Mouse (Mus musculus) lung, embryonic 15.5 days (tissue): ENCODE data around the gene Nup153. TPM values are rescaled to one million over a fixed set of nuclear protein-coding genes. Genes with fewer than 3 reads are reported as not detected.

Source experiments
- ATAC-seq: fragments of 200-750 bp; cut with Nextera tagmentation; 2 replicates; pipeline ENCODE4 v1.8.0; 2017; ENCODE audit warnings: moderate number of reproducible peaks, borderline replicate concordance; ENCODE audit not compliant: low FRiP score, low TSS enrichment; ENCODE audit errors: extremely low read depth
- H3K27ac ChIP-seq: fragments of 300-500 bp; sonication (generic); 2 replicates; pipeline ENCODE4 v1.5.1; 2015; ENCODE audit warnings: moderate library complexity, mild to moderate bottlenecking, inconsistent platforms
- H3K27me3 ChIP-seq: fragments of 300-500 bp; sonication (generic); 2 replicates; pipeline ENCODE4 v1.6.1; 2015; ENCODE audit warnings: inconsistent platforms
- H3K36me3 ChIP-seq: fragments of 300-500 bp; sonication (generic); 2 replicates; pipeline ENCODE4 v1.6.1; 2015; ENCODE audit warnings: inconsistent platforms
- H3K4me1 ChIP-seq: fragments of 300-500 bp; sonication (generic); 2 replicates; pipeline ENCODE4 v1.6.1; 2015; ENCODE audit warnings: inconsistent platforms
- H3K4me2 ChIP-seq: fragments of 300-500 bp; sonication (generic); 2 replicates; pipeline ENCODE4 v1.6.1; 2015; ENCODE audit warnings: inconsistent platforms, mild to moderate bottlenecking, moderate library complexity
- H3K4me3 ChIP-seq: fragments of 300-500 bp; sonication (generic); 2 replicates; pipeline ENCODE4 v1.5.1; 2015; ENCODE audit warnings: mild to moderate bottlenecking, inconsistent platforms
- H3K9ac ChIP-seq: fragments of 300-500 bp; sonication (generic); 2 replicates; pipeline ENCODE4 v1.6.1; 2015; ENCODE audit warnings: inconsistent platforms
- H3K9me3 ChIP-seq: fragments of 300-500 bp; sonication (generic); 2 replicates; pipeline ENCODE4 v1.6.1; 2016; ENCODE audit warnings: inconsistent platforms
- WGBS: fragments of 180-500 bp; shearing (Covaris S2); methylation state at CpG from one replicate; pipeline ENCODE4 v1.1.7; 2015; 5-methylcytosine and 5-hydroxymethylcytosine counted together
- polyA plus RNA-seq: library from polyadenylated mRNA; unstranded; fragments of >200 nt; fragmentation: Nextera tagmentation; extraction: Ambion mirVana; gene quantifications from 2 replicates; pipeline ENCODE4 v1.2.1, GENCODE M21; 2015

Nup153 gene
- polyA plus RNA-seq, 1 experiment from 2014 or later = 25.6 TPM

GRCm38 (mm10) chr13:46727038-46727836 is 503 bp downstream of the Nup153 start:
- H3K9me3 ChIP-seq = no peaks in the 10 kb centered on the region
- H3K9ac ChIP-seq = peak overlapping the region; percentile 97
- ATAC-seq = peak; percentile 89
- H3K4me1 ChIP-seq = peaks cover 20% of the 10 kb centered on the region
- H3K27me3 ChIP-seq = no peaks in the 10 kb centered on the region
- H3K4me3 ChIP-seq = peak overlapping the region; percentile 100
- H3K27ac ChIP-seq = peak overlapping the region; percentile 98
- peak overlapping the region; percentile 66 for H3K4me2 ChIP-seq
- H3K36me3 ChIP-seq = no peaks in the 10 kb centered on the region
- under 1% methylated on average over 76 of the region's 85 CpGs for WGBS

- peak overlapping the region; percentile 66 for H3K4me2 ChIP-seq
- no peak for ATAC-seq
Measured at GRCm38 (mm10) chr13:46726288-46727037, 1.3 kb downstream of the Nup153 start.

GRCm38 (mm10) chr13:46725227-46725626 is 2.5 kb downstream of the Nup153 start:
- no peak overlapping the region for H3K27ac ChIP-seq
- no peaks in the 10 kb centered on the region for H3K9me3 ChIP-seq
- no peaks in the 10 kb centered on the region for H3K27me3 ChIP-seq
- H3K4me2 ChIP-seq = peak overlapping the region; percentile 66
- no peak for ATAC-seq
- peaks cover 22% of the 10 kb centered on the region for H3K4me1 ChIP-seq
- WGBS = 24% methylated on average over 2 of the region's 2 CpGs
- H3K4me3 ChIP-seq = 0 out of 2 replicates have a peak overlapping the region, but pooled peaks have one; percentile 6
- H3K9ac ChIP-seq = no peak overlapping the region
- no peaks in the 10 kb centered on the region for H3K36me3 ChIP-seq

More at GRCm38 (mm10) chr13:46726288-46727037, 1.3 kb downstream of the Nup153 start:
- H3K4me1 ChIP-seq = peaks cover 20% of the 10 kb centered on the region
- no peaks in the 10 kb centered on the region for H3K27me3 ChIP-seq
- H3K36me3 ChIP-seq = no peaks in the 10 kb centered on the region
- no peaks in the 10 kb centered on the region for H3K9me3 ChIP-seq
- peak overlapping the region; percentile 97 for H3K9ac ChIP-seq
- under 1% methylated on average over 30 of the region's 30 CpGs for WGBS
- H3K27ac ChIP-seq = peak overlapping the region; percentile 98
- peak overlapping the region; percentile 100 for H3K4me3 ChIP-seq

GRCm38 (mm10) chr13:46724371-46724770 is 3.4 kb downstream of the Nup153 start:
- Histone ChIP-seq H3K4me3 (peak overlapping the region; percentile 1; the same call in 1 of the 2 replicates), H3K27ac (no peak overlapping the region), H3K36me3 (no peaks in the 10 kb centered on the region), H3K4me2 (peak overlapping the region; percentile 66; the same call in 1 of the 2 replicates), H3K9me3 (no peaks in the 10 kb centered on the region), H3K4me1 (peaks cover 22% of the 10 kb centered on the region), H3K27me3 (no peaks in the 10 kb centered on the region), H3K9ac (no peak overlapping the region)
- no peak for ATAC-seq

GRCm38 (mm10) chr13:46721009-46721408 is 6.7 kb downstream of the Nup153 start:
- ATAC-seq = no peak
- H3K9ac ChIP-seq = no peak overlapping the region
- peaks cover 17% of the 10 kb centered on the region for H3K4me1 ChIP-seq

GRCm38 (mm10) chr13:46718893-46719400 is 8.8 kb downstream of the Nup153 start:
- H3K4me2 ChIP-seq = no peak overlapping the region
- H3K4me3 ChIP-seq = no peak overlapping the region
- 86% methylated on average over 5 of the region's 5 CpGs for WGBS
- no peak for ATAC-seq
- peaks cover 11% of the 10 kb centered on the region for H3K36me3 ChIP-seq
- H3K27me3 ChIP-seq = no peaks in the 10 kb centered on the region
- 0 out of 2 replicates have a peak, but pooled peaks cover 2% of the 10 kb centered on the region for H3K4me1 ChIP-seq
- H3K9me3 ChIP-seq = no peaks in the 10 kb centered on the region
- no peak overlapping the region for H3K9ac ChIP-seq
- H3K27ac ChIP-seq = no peak overlapping the region

More at GRCm38 (mm10) chr13:46721009-46721408, 6.7 kb downstream of the Nup153 start:
- H3K27ac ChIP-seq = no peak overlapping the region
- no peaks in the 10 kb centered on the region for H3K27me3 ChIP-seq
- H3K36me3 ChIP-seq = peaks cover 4% of the 10 kb centered on the region
- H3K9me3 ChIP-seq = no peaks in the 10 kb centered on the region
- H3K4me2 ChIP-seq = no peak overlapping the region
- H3K4me3 ChIP-seq = no peak overlapping the region

- 0 out of 2 replicates have a peak, but pooled peaks cover 2% of the 10 kb centered on the region for H3K4me1 ChIP-seq
- no peak overlapping the region for H3K27ac ChIP-seq
- H3K4me2 ChIP-seq = no peak overlapping the region
- no peak overlapping the region for H3K4me3 ChIP-seq
- H3K9ac ChIP-seq = no peak overlapping the region
- no peak for ATAC-seq
- H3K9me3 ChIP-seq = no peaks in the 10 kb centered on the region
- 61% methylated on average over 3 of the region's 3 CpGs for WGBS
- H3K27me3 ChIP-seq = no peaks in the 10 kb centered on the region
- H3K36me3 ChIP-seq = peaks cover 32% of the 10 kb centered on the region
Measured at GRCm38 (mm10) chr13:46715976-46716639, 11.6 kb downstream of the Nup153 start.

GRCm38 (mm10) chr13:46713486-46713885 is 14.3 kb downstream of the Nup153 start:
- H3K9ac ChIP-seq = no peak overlapping the region
- H3K36me3 ChIP-seq = peaks cover 45% of the 10 kb centered on the region
- no peak overlapping the region for H3K4me2 ChIP-seq
- H3K27ac ChIP-seq = no peak overlapping the region
- H3K4me1 ChIP-seq = no peaks in the 10 kb centered on the region
- H3K4me3 ChIP-seq = no peak overlapping the region
- WGBS = 91% methylated on average over 5 of the region's 5 CpGs
- no peaks in the 10 kb centered on the region for H3K27me3 ChIP-seq
- ATAC-seq = no peak
- no peaks in the 10 kb centered on the region for H3K9me3 ChIP-seq

- Histone ChIP-seq H3K27me3 (no peaks in the 10 kb centered on the region), H3K27ac (no peak overlapping the region), H3K4me2 (no peak overlapping the region), H3K9me3 (no peaks in the 10 kb centered on the region), H3K36me3 (peaks cover 19% of the 10 kb centered on the region; the same call in 1 of the 2 replicates), H3K9ac (no peak overlapping the region), H3K4me1 (no peaks in the 10 kb centered on the region), H3K4me3 (no peak overlapping the region)
- ATAC-seq = no peak
- WGBS = 78% methylated on average over 5 of the region's 5 CpGs
Measured at GRCm38 (mm10) chr13:46703138-46703537, 24.6 kb downstream of the Nup153 start.

GRCm38 (mm10) chr13:46701486-46701885 is 26.3 kb downstream of the Nup153 start:
- Histone ChIP-seq H3K36me3 (peaks cover 21% of the 10 kb centered on the region), H3K27me3 (no peaks in the 10 kb centered on the region), H3K9ac (no peak overlapping the region), H3K9me3 (no peaks in the 10 kb centered on the region), H3K27ac (no peak overlapping the region), H3K4me3 (no peak overlapping the region), H3K4me1 (0 out of 2 replicates have a peak, but pooled peaks cover 3% of the 10 kb centered on the region), H3K4me2 (no peak overlapping the region)
- 86% methylated on average over 2 of the region's 2 CpGs for WGBS
- ATAC-seq = no peak

GRCm38 (mm10) chr13:46699372-46699771 is 28.4 kb downstream of the Nup153 start:
- H3K36me3 ChIP-seq = peaks cover 31% of the 10 kb centered on the region
- H3K4me2 ChIP-seq = no peak overlapping the region
- no peaks in the 10 kb centered on the region for H3K27me3 ChIP-seq
- H3K27ac ChIP-seq = no peak overlapping the region
- H3K9ac ChIP-seq = no peak overlapping the region
- H3K4me3 ChIP-seq = no peak overlapping the region
- 0 out of 2 replicates have a peak, but pooled peaks cover 4% of the 10 kb centered on the region for H3K4me1 ChIP-seq
- 82% methylated on average over 1 of the region's 1 CpGs for WGBS
- H3K9me3 ChIP-seq = no peaks in the 10 kb centered on the region
- no peak for ATAC-seq
